Mouse (Mus musculus) layer of hippocampus, postnatal 36 days (tissue): Measurements from ENCODE around the gene Pifo. TPM values are rescaled to one million over a fixed set of nuclear protein-coding genes. Genes with fewer than 3 reads are reported as not detected.

Experiments
- DNase-seq, 2 experiments: peaks; one replicate each; pipeline ENCODE4 v3.0.0; 2022
- total RNA-seq, 2 experiments: library from RNA; stranded (reverse); gene quantifications; 2 replicates each; pipeline ENCODE4 v1.2.3; 2021

The Pifo gene
- total RNA-seq, 2 experiments from 2014 or later, result not detected

DNA sequence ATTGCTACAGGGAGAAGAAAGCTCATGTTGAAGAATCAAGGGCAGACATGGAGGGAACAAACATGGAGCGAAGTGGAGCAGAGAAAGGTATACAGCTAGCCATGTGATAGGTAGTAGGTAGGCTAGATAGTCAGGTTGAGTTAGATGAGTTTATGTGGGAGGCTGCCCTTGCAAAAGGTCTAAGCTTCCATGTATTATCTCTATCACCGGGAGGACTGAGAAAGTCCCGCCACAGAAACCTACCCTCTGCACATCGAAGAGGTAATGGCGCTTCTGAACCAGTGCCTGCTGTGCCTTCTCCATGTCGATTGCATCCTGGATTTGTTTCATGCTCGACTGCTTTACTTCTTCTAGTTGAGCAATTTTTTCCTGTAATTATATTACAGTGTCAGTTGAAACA lies 63.1 kb downstream of the Pifo start:
- DNase-seq, result no peak

Other genes starting within 250 kb of the Pifo start
- gene Rap1a, start 213.3 kb downstream of the Pifo start, total RNA-seq, result 100 to 1,000 TPM; 101 to 103 TPM
- gene Adora3, start 143.8 kb downstream of the Pifo start, total RNA-seq, result under 1 TPM; 0.83 to 1.00 TPM
- gene Tmigd3, start 143.7 kb downstream of the Pifo start, total RNA-seq, result not detected
- gene I830077J02Rik, start 82.0 kb downstream of the Pifo start, total RNA-seq, result under 1 TPM; 0.56 to 0.90 TPM
- 10 to 100 TPM; 50.8 to 50.9 TPM for gene Wdr77, start 55.3 kb downstream of the Pifo start, total RNA-seq
- gene Atp5f1, start 54.5 kb downstream of the Pifo start, total RNA-seq, result 100 to 1,000 TPM; 277 to 291 TPM
- gene Ovgp1, start 40.9 kb downstream of the Pifo start, total RNA-seq, result 1 to 10 TPM; 2.8 to 3.0 TPM
- not detected for gene Chil5, start 18.2 kb upstream of the Pifo start, total RNA-seq
- 1 to 10 TPM in 1 of 2 experiments, under 1 TPM in 1; 0.58 to 1.1 TPM for gene Chia1, start 98.6 kb upstream of the Pifo start, total RNA-seq
- gene Chil3, start 152.9 kb upstream of the Pifo start, total RNA-seq, result not detected
- not detected for gene Chil4, start 204.9 kb upstream of the Pifo start, total RNA-seq